ENCODE assay signal across 19 mouse cellular contexts in the genomic region with DNA sequence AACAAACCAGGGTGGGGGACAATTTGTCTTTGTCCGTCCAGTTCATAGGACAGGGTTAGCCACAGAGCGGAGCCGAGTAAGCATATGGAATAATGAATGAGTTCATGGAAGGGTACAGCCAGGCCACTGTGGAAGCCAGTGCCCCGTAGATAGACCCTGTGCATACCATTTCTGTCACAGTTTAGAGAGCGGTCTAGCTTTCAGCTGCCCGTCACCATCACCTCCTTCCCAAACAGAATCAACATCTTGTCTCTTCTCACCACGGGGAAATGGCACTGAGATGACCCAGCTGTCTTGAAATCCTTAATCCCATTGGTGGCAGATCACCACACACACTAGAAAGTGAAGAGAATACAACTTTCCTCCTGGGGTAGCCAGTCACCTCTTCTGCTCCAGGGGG.
A peak's percentile ranks its signal among the peaks of the same experiment; 100 is the strongest.
DNase-seq lines count a peak whose midpoint lies in the region; ATAC-seq lines count a peak whose summit lies in the region.
"Had no signal": no experiment of that assay in that cellular context is flagged by ENCODE, and none has a peak within 500 bp of the region (broad histone marks: within the 10 kb centered on the region; RNA-seq: fewer than 3 reads in every experiment).

No protein-coding gene starts in this region.

- H3K4me3 ChIP-seq in forebrain, embryonic 10.5 days: no peak overlapping the region
- no peak overlapping the region for H3K4me3 ChIP-seq in forebrain, embryonic 12.5 days (replicated peaks)
- H3K4me3 ChIP-seq in heart, embryonic 14.5 days (ENCODE audit: control insufficient read depth in 1 of 2, insufficient read depth in 1 of 2, low read depth in 1 of 2, low read length in 2 of 2): no peak overlapping the region
- no peak overlapping the region for H3K4me3 ChIP-seq in midbrain, embryonic 10.5 days
- no peak overlapping the region for H3K4me3 ChIP-seq in midbrain, embryonic 13.5 days (replicated peaks)
- H3K4me3 ChIP-seq: embryonic facial prominence, embryonic 15.5 days; limb, embryonic 15.5 days; liver, embryonic 15.5 days; midbrain, embryonic 15.5 days; myocyte had no signal

- H3K4me2 ChIP-seq in forebrain, embryonic 12.5 days: no peak overlapping the region
- no peak overlapping the region for H3K4me2 ChIP-seq in heart, embryonic 14.5 days (ENCODE audit: low read length)
- H3K4me2 ChIP-seq in midbrain, embryonic 13.5 days (replicated peaks): no peak overlapping the region
- H3K4me2 ChIP-seq: embryonic facial prominence, embryonic 15.5 days; limb, embryonic 15.5 days; liver, embryonic 15.5 days; midbrain, embryonic 15.5 days had no signal

- H3K9ac ChIP-seq in forebrain, embryonic 12.5 days: no peak overlapping the region
- H3K9ac ChIP-seq in heart, embryonic 14.5 days (ENCODE audit: low read length): no peak overlapping the region
- H3K9ac ChIP-seq in midbrain, embryonic 13.5 days (replicated peaks): no peak overlapping the region
- H3K9ac ChIP-seq: embryonic facial prominence, embryonic 15.5 days; limb, embryonic 15.5 days; liver, embryonic 15.5 days; midbrain, embryonic 15.5 days had no signal

- peaks cover 40% of the 10 kb centered on the region for H3K4me1 ChIP-seq in forebrain, embryonic 10.5 days
- H3K4me1 ChIP-seq in forebrain, embryonic 12.5 days: peaks cover 10% of the 10 kb centered on the region
- peaks cover 22 to 24% of the 10 kb centered on the region in 2 experiments for H3K4me1 ChIP-seq in heart, embryonic 14.5 days (ENCODE audit: control insufficient read depth in 2 of 2, insufficient read depth in 2 of 2, low read length in 2 of 2)
- peaks cover 57% of the 10 kb centered on the region for H3K4me1 ChIP-seq in midbrain, embryonic 10.5 days
- peaks cover 5% of the 10 kb centered on the region for H3K4me1 ChIP-seq in midbrain, embryonic 13.5 days (replicated peaks)
- H3K4me1 ChIP-seq: midbrain, embryonic 15.5 days had no signal

- H3K27me3 ChIP-seq in forebrain, embryonic 10.5 days (ENCODE audit: poor library complexity, severe bottlenecking): no peaks in the 10 kb centered on the region
- H3K27me3 ChIP-seq in forebrain, embryonic 12.5 days: no peaks in the 10 kb centered on the region
- H3K27me3 ChIP-seq in heart, embryonic 14.5 days (ENCODE audit: control insufficient read depth, insufficient read depth, low read length): no peaks in the 10 kb centered on the region
- H3K27me3 ChIP-seq in midbrain, embryonic 10.5 days (ENCODE audit: low read depth, poor library complexity, severe bottlenecking): no peaks in the 10 kb centered on the region
- H3K27me3 ChIP-seq in midbrain, embryonic 13.5 days: no peaks in the 10 kb centered on the region
- H3K27me3 ChIP-seq: embryonic facial prominence, embryonic 15.5 days; limb, embryonic 15.5 days; liver, embryonic 15.5 days; midbrain, embryonic 15.5 days; Patski had no signal

- ATAC-seq in forebrain, embryonic 12.5 days (ENCODE audit: low FRiP score): no peak
- 0 out of 2 replicates have a peak, but pooled peaks have one; percentile 23 for ATAC-seq in heart, embryonic 14.5 days (ENCODE audit: insufficient number of reproducible peaks, insufficient read depth, low FRiP score, low read depth)
- no peak for ATAC-seq in midbrain, embryonic 13.5 days
- ATAC-seq in inflammation-experienced regulatory T-cells, adult 6 months: no peak
- ATAC-seq: midbrain, embryonic 15.5 days; Patski had no signal

- H3K27ac ChIP-seq in forebrain, embryonic 10.5 days: peak overlapping the region; percentile 54; the same call in 1 of the 2 replicates
- H3K27ac ChIP-seq in forebrain, embryonic 12.5 days: no peak overlapping the region
- H3K27ac ChIP-seq in heart, embryonic 14.5 days (replicated peaks in 1 of 2; ENCODE audit: control insufficient read depth in 1 of 2, insufficient read depth in 1 of 2, low read depth in 2 of 2, low read length in 2 of 2): peak overlapping the region in 1 of 2 experiments; percentile 4; a peak in 1 of 4 replicates
- peak overlapping the region; percentile 58 for H3K27ac ChIP-seq in midbrain, embryonic 10.5 days (replicated peaks)
- no peak overlapping the region for H3K27ac ChIP-seq in midbrain, embryonic 13.5 days
- H3K27ac ChIP-seq: embryonic facial prominence, embryonic 15.5 days; limb, embryonic 15.5 days; liver, embryonic 15.5 days; midbrain, embryonic 15.5 days had no signal

- 83% methylated on average over 7 of the region's 7 CpGs for WGBS in forebrain, embryonic 10.5 days
- WGBS in forebrain, embryonic 12.5 days: 70% methylated on average over 7 of the region's 7 CpGs
- 32% methylated on average over 7 of the region's 7 CpGs for WGBS in heart, embryonic 14.5 days
- 77% methylated on average over 7 of the region's 7 CpGs for WGBS in midbrain, embryonic 10.5 days
- 64% methylated on average over 7 of the region's 7 CpGs for WGBS in midbrain, embryonic 13.5 days

- DNase-seq in forebrain, embryonic 10.5 days (ENCODE audit: extremely low spot score, low spot score): no peak
- DNase-seq in heart, adult 8-10 months (ENCODE audit: low spot score): no peak
- DNase-seq in midbrain, embryonic 10.5 days (ENCODE audit: low spot score): no peak
- DNase-seq in embryo, embryonic 11 days: no peak
- DNase-seq: adrenal gland, postnatal 10 days; cerebellum, adult 11 months; cerebellum, postnatal 25 days; kidney, adult 18-20 months; kidney, postnatal 14 days had no signal

- no peaks in the 10 kb centered on the region for H3K9me3 ChIP-seq in forebrain, embryonic 10.5 days
- H3K9me3 ChIP-seq in forebrain, embryonic 12.5 days: no peaks in the 10 kb centered on the region
- H3K9me3 ChIP-seq in heart, embryonic 14.5 days (ENCODE audit: control insufficient read depth, low read length): no peaks in the 10 kb centered on the region
- H3K9me3 ChIP-seq in midbrain, embryonic 10.5 days (replicated peaks): no peaks in the 10 kb centered on the region
- H3K9me3 ChIP-seq in midbrain, embryonic 13.5 days: no peaks in the 10 kb centered on the region
- H3K9me3 ChIP-seq: embryonic facial prominence, embryonic 15.5 days; limb, embryonic 15.5 days; liver, embryonic 15.5 days; midbrain, embryonic 15.5 days had no signal

- H3K36me3 ChIP-seq in forebrain, embryonic 10.5 days (replicated peaks): no peaks in the 10 kb centered on the region
- no peaks in the 10 kb centered on the region for H3K36me3 ChIP-seq in forebrain, embryonic 12.5 days (replicated peaks)
- no peaks in the 10 kb centered on the region for H3K36me3 ChIP-seq in heart, embryonic 14.5 days (ENCODE audit: control insufficient read depth, insufficient read depth, low read length)
- H3K36me3 ChIP-seq in midbrain, embryonic 10.5 days: no peaks in the 10 kb centered on the region
- H3K36me3 ChIP-seq in midbrain, embryonic 13.5 days: no peaks in the 10 kb centered on the region
- H3K36me3 ChIP-seq: embryonic facial prominence, embryonic 15.5 days; limb, embryonic 15.5 days; liver, embryonic 15.5 days; midbrain, embryonic 15.5 days had no signal

Comparison
In these comparisons a context has a peak if more than half of its experiments do, and no peak if none do; other contexts are left out.
1. H3K27ac ChIP-seq: peak in forebrain, embryonic 10.5 days (single experiment) and midbrain, embryonic 10.5 days (single experiment); none in forebrain, embryonic 12.5 days (single experiment) and midbrain, embryonic 13.5 days (single experiment).